Mouse (Mus musculus) megakaryocyte, embryonic 14.5 days (primary cell): Measurements from ENCODE around the gene Gpr137.

Experiments
- FLI1 ChIP-seq: IDR thresholded peaks from 2 replicates; pipeline ENCODE4 v1.6.1; 2012; ENCODE audit warnings: low read length, inconsistent platforms, mixed read lengths
- GATA1 ChIP-seq: IDR thresholded peaks from 3 replicates; pipeline ENCODE4 v1.6.1; 2012; ENCODE audit warnings: mixed read lengths, low read length, inconsistent platforms, borderline replicate concordance

- TF ChIP-seq GATA1, result no peak
- TF ChIP-seq FLI1, result no peak
These were observed 48.4 kb downstream of the Gpr137 start for GRCm38 (mm10) chr19:6893731-6894451.
